Comparison of ENCODE assay signal across 27 mouse cellular contexts in the genomic region with DNA sequence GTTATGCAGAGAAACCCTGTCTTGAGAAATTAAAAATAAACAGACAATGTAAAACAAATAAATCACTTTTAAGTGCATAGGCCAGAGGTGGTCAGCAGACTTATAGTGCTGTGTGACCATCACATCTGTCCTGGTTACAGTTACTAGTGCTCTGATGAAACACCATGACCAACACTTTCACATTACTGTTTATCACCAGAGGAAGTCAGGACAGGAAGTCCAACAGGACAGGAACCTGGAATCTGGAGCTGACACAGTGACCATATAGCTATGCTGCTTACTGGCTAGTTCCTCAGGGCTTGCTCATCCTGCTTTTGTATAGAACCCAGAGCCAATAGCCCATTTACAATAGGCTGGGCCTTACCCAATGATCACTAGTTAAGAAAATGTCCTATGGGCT. TPM values are rescaled to one million over a fixed set of nuclear protein-coding genes. Genes with fewer than 3 reads are reported as not detected.
A peak's percentile ranks its signal among the peaks of the same experiment; 100 is the strongest.
DNase-seq lines count a peak whose midpoint lies in the region; ATAC-seq and TF ChIP-seq lines count a peak whose summit lies in the region.
"Had no signal": no experiment of that assay in that cellular context is flagged by ENCODE, and none has a peak within 500 bp of the region (broad histone marks: within the 10 kb centered on the region; RNA-seq: fewer than 3 reads in every experiment).

No protein-coding gene starts in this region.

- TF ChIP-seq CTCF in layer of hippocampus, adult 2 months (conservative IDR thresholded peaks at IDR 0.05), result no peak

- peak; percentile 69 for ATAC-seq in granulocyte monocyte progenitor cell, adult 5-6 weeks (replicated peaks; ENCODE audit: poor library complexity, severe bottlenecking)
- ATAC-seq in megakaryocyte, adult 5-6 weeks (ENCODE audit: poor library complexity, severe bottlenecking), result peak; percentile 68
- ATAC-seq: activated CD4-positive, CD25-positive, alpha-beta regulatory T cell, adult 4 months; CD4-positive, CD25-positive, alpha-beta regulatory T cell, adult 4 months; forebrain, postnatal 0 days; intestine, embryonic 16.5 days; midbrain, embryonic 15.5 days had no signal

- DNase-seq in layer of hippocampus, adult 2 months (ENCODE audit: low spot score in 2 of 2), result no peak
- no peak for DNase-seq in layer of hippocampus, postnatal 25 days (ENCODE audit: extremely low spot score in 1 of 2, low spot score in 1 of 2)
- peak; percentile 56 for DNase-seq in 416B (ENCODE audit: low read depth)
- DNase-seq in retina, embryonic 14.5 days (ENCODE audit: low spot score), result no peak
- no peak for DNase-seq in spleen, adult 12 weeks (ENCODE audit: low spot score)
- DNase-seq in Muller cell, postnatal 12 days (ENCODE audit: inconsistent ontology term), result no peak
- DNase-seq: adrenal gland, adult 2 months; cerebellum, adult 9-10 months; cerebellum, postnatal 36 days; forebrain, postnatal 0 days; gastrocnemius, postnatal 10 days; heart, postnatal 36 days; kidney, adult 8-10 months; kidney, postnatal 4 days had no signal

- no peak overlapping the region for H3K4me3 ChIP-seq in layer of hippocampus, adult 2 months
- H3K4me3 ChIP-seq: erythroblast, embryonic 14.5 days; heart, embryonic 10.5 days; hindbrain, embryonic 12.5 days; midbrain, embryonic 10.5 days; midbrain, embryonic 15.5 days; stomach, embryonic 15.5 days had no signal

- H3K27ac ChIP-seq in layer of hippocampus, adult 2 months, result peak overlapping the region; percentile 0; the same call in 1 of the 2 replicates
- H3K27ac ChIP-seq: heart, embryonic 10.5 days; hindbrain, embryonic 12.5 days; kidney, postnatal 0 days; macrophage; midbrain, embryonic 10.5 days; midbrain, embryonic 15.5 days; stomach, embryonic 15.5 days had no signal

RNA-seq across cellular contexts. Expression of a gene that starts 51.0 kb away (rescaled TPM):
- total RNA-seq in layer of hippocampus, adult 2 months (2021), result 100 to 1,000 TPM; 200 to 216 TPM
- 100 to 1,000 TPM; 204 to 216 TPM for total RNA-seq in layer of hippocampus, postnatal 25 days (2021)
- 39.9 and 51.5 TPM in 2 replicates for total RNA-seq in granulocyte monocyte progenitor cell, adult 5-6 weeks (2014; fragmentation: Nextera tagmentation)
- 11.6 and 24.0 TPM in 2 replicates for total RNA-seq in granulocyte monocyte progenitor cell, adult 5-6 weeks (2017)
- total RNA-seq in megakaryocyte, adult 5-6 weeks (2015), result 108 and 122 TPM in 2 replicates
- total RNA-seq in megakaryocyte, adult 5-6 weeks (2017), result 61.7 and 64.4 TPM in 2 replicates
